Mouse (Mus musculus) hindbrain, postnatal 0 days (tissue): ENCODE results near the gene Ppp2r5d. TPM values are rescaled to one million over a fixed set of nuclear protein-coding genes. Genes with fewer than 3 reads are reported as not detected.

Source experiments
- ATAC-seq: fragments of 200-750 bp; cut with Nextera tagmentation; 2 replicates; pipeline ENCODE4 v1.8.0; 2017; ENCODE audit warnings: mild to moderate bottlenecking, moderate TSS enrichment, moderate library complexity
- DNase-seq: peaks from one replicate; pipeline ENCODE4 v3.0.0-alpha.2; 2015; ENCODE audit warnings: low spot score
- H3K27ac ChIP-seq: fragments of 300-500 bp; sonication (generic); 2 replicates; pipeline ENCODE4 v1.5.1; 2014; ENCODE audit warnings: mild to moderate bottlenecking
- H3K27me3 ChIP-seq: fragments of 300-500 bp; sonication (generic); 2 replicates; pipeline ENCODE4 v1.6.1; 2014; ENCODE audit warnings: low read length, mixed read lengths; ENCODE audit not compliant: insufficient read depth
- H3K36me3 ChIP-seq: fragments of 300-500 bp; sonication (generic); 2 replicates; pipeline ENCODE4 v1.6.1; 2014; ENCODE audit warnings: low read length, mixed read lengths; ENCODE audit not compliant: insufficient read depth
- H3K4me1 ChIP-seq: fragments of 300-500 bp; sonication (generic); 2 replicates; pipeline ENCODE4 v1.6.1; 2014; ENCODE audit warnings: antibody characterized with exemption, low read length, mixed read lengths; ENCODE audit not compliant: insufficient read depth
- H3K4me2 ChIP-seq: fragments of 300-500 bp; sonication (generic); 2 replicates; pipeline ENCODE4 v1.6.1; 2014; ENCODE audit warnings: low read depth, mild to moderate bottlenecking, low read length, moderate library complexity, mixed read lengths
- H3K4me3 ChIP-seq: fragments of 300-500 bp; sonication (generic); 2 replicates; pipeline ENCODE4 v1.5.1; 2014; ENCODE audit warnings: low read length
- H3K9ac ChIP-seq: fragments of 300-500 bp; sonication (generic); replicated peaks from 2 replicates; pipeline ENCODE4 v1.6.1; 2014; ENCODE audit warnings: mild to moderate bottlenecking, low read length, moderate library complexity, mixed read lengths
- H3K9me3 ChIP-seq: fragments of 300-500 bp; sonication (generic); 2 replicates; pipeline ENCODE4 v1.6.1; 2016; ENCODE audit warnings: low read length, mixed read lengths
- CTCF ChIP-seq: IDR thresholded peaks from 2 replicates; pipeline ENCODE4 v1.5.1; 2016; ENCODE audit warnings: antibody characterized with exemption, control low read depth, low read depth
- WGBS: fragments of 180-500 bp; shearing (Covaris S2); extraction: QIAGEN DNeasy Blood & Tissue Kit; methylation state at CpG from one replicate; pipeline ENCODE4 v1.1.7; 2014; 5-methylcytosine and 5-hydroxymethylcytosine counted together
- polyA plus RNA-seq: library from polyadenylated mRNA; unstranded; fragments of >200 nt; fragmentation: Nextera tagmentation; extraction: Ambion mirVana; gene quantifications from 2 replicates; pipeline ENCODE4 v1.2.1, GENCODE M21; 2015
- total RNA-seq: library from RNA; depleted of rRNA; stranded (reverse); fragments of >200 nt; gene quantifications from 2 replicates; pipeline ENCODE4 v1.2.3, GENCODE M21; 2014

The Ppp2r5d gene
- total and polyA plus RNA-seq, 2 experiments from 2014 or later: 89.6 to 129 TPM

DNA sequence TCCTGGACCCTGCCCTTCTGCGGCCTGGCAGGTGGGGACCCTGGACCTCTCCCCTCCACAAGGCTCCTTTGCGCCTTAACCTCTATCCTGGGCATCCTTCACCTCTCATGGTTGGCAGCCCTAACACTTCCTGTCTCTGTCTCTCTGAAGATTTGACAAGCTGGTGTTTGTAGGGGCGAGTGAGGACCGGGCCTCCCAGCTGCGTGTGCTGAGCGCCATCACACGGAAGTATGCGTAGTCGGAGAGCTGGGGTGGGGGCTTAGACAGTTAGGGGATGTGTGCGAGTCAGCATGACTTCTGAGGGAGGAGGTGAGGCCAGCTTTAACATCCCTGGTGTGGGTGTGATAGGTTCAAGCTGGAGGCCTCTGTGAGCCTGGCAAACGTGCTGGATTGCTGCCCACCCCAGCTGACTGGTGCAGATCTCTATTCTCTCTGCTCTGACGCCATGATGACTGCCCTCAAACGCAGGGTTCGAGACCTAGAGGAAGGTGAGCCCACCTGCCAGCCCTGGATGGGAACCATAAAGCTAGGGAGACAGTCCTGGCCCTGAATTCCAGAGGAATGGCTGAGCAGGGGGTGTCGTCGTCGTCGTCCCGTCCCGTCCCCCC lies 19.7 kb upstream of the Ppp2r5d start:
- no peak for DNase-seq
- Histone ChIP-seq H3K4me2 (no peak overlapping the region), H3K36me3 (no peaks in the 10 kb centered on the region; the same call in 1 of the 2 replicates), H3K27me3 (no peaks in the 10 kb centered on the region; the same call in 1 of the 2 replicates), H3K27ac (no peak overlapping the region), H3K4me3 (no peak overlapping the region), H3K9ac (no peak overlapping the region), H3K4me1 (no peaks in the 10 kb centered on the region), H3K9me3 (no peaks in the 10 kb centered on the region)
- ATAC-seq: no peak
- 81% methylated on average over 20 of the region's 20 CpGs for WGBS
- no peak for TF ChIP-seq CTCF

DNA sequence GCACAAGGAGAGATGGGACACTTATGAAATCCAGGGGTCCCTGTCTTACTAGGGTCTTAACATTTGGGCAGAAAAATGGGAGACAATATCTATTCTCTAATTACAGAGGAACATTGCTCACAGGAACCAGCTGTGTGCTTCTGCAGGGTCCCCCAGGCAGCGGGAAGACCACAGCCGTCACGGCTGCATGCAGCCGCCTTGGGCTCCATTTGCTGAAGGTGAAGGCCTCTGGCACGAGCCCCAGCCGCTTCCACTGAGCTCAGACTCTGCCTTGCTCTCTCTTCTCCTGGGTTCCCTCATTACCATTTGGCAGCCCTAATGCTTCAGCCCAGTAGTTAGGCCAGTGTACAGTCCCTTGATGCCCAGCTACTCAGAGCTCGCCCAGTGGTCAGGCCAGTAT lies 16.2 kb upstream of the Ppp2r5d start:
- Histone ChIP-seq H3K36me3 (no peaks in the 10 kb centered on the region; the same call in 1 of the 2 replicates), H3K9ac (no peak overlapping the region), H3K4me2 (no peak overlapping the region), H3K27ac (no peak overlapping the region), H3K4me1 (no peaks in the 10 kb centered on the region), H3K27me3 (no peaks in the 10 kb centered on the region), H3K4me3 (no peak overlapping the region), H3K9me3 (no peaks in the 10 kb centered on the region)
- no peak for ATAC-seq
- 87% methylated on average over 7 of the region's 7 CpGs for WGBS
- no peak for TF ChIP-seq CTCF
- no peak for DNase-seq

DNA sequence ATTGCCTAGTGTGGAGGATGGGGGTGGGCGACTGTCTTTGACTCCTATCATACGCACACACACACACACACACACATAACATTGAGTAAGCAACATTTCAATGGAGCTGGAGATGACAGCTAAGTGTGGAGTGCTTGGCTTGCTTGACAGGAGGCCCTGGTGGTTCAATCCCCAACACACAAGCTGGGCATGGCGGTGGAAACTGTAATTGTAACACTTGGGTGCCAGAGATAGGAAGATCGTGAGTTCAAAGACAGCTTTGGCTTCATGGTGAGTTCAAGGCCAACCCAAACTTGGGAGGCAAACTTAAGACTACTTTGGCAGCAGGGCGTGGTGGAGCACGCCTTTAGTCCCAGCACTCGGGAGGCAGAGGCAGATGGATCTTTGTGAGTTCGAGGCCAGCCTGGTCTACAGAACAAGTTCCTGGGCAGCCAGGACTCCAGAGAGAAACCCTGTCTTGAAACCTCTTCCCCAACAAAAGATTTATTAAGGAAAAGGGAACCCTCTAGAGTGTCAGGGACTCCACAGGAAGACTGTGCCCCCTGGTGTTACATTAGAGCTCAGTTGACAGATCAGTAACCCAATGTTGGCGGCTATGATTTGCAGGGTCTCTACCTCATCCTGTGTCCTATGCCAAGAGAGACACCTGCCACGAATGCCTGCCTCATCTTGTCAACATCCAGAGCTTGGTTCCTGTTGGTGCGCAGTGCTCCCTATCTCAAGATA lies 10.0 kb upstream of the Ppp2r5d start:
- ATAC-seq (no peak), DNase-seq (no peak)
- Histone ChIP-seq H3K4me1 (peaks cover 7% of the 10 kb centered on the region; the same call in 1 of the 2 replicates), H3K4me3 (no peak overlapping the region), H3K27me3 (no peaks in the 10 kb centered on the region), H3K4me2 (no peak overlapping the region), H3K9ac (no peak overlapping the region), H3K36me3 (peaks cover 11% of the 10 kb centered on the region), H3K27ac (no peak overlapping the region), H3K9me3 (no peaks in the 10 kb centered on the region)
- WGBS: 95% methylated on average over 11 of the region's 11 CpGs
- TF ChIP-seq CTCF: no peak

DNA sequence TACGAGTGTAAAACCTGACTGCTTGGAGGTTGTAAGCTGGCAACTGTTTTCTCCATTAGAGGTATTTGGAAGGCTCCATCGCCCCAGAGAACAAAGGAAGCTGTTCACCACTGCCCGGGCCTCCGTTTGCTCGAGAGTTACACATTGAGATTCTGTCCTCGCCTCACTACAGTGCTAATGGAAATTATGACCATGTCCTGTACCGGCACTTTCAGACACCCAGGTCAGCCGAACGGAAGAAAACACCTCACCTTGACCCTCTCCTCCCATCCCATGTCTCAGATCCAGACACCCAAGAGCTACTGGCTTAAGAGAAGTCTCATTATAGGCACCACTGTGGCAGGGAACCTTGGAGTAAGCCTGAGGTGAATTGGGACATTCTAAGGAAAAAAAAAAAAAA lies 8.9 kb upstream of the Ppp2r5d start:
- H3K36me3 ChIP-seq: peaks cover 11% of the 10 kb centered on the region
- H3K4me3 ChIP-seq: no peak overlapping the region
- no peak overlapping the region for H3K9ac ChIP-seq
- no peaks in the 10 kb centered on the region for H3K27me3 ChIP-seq
- no peak overlapping the region for H3K27ac ChIP-seq
- H3K4me1 ChIP-seq: peaks cover 7% of the 10 kb centered on the region; the same call in 1 of the 2 replicates
- no peak for TF ChIP-seq CTCF
- no peak for ATAC-seq
- H3K9me3 ChIP-seq: no peaks in the 10 kb centered on the region
- no peak for DNase-seq
- WGBS: 90% methylated on average over 9 of the region's 9 CpGs
- H3K4me2 ChIP-seq: no peak overlapping the region

DNA sequence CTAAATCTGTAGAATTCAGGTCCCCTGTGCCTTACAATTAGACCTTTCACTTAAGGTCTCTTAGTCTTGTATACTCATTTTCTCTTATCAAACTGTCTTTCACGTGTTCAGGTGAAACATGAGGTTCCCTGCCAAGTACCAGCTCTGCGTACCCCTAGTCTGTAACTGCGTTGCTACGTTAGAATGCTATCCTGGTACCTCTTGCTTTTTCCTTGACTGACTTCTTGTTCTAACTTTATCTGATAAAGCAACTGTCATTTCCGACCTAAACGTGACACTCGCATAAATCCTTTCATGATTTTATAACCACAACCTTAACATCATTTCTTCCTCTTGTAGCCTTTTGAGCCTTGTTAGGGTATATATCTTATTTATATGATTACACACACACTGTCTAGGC lies 7.5 kb upstream of the Ppp2r5d start:
- Histone ChIP-seq H3K4me2 (peak overlapping the region; percentile 100), H3K9ac (peak overlapping the region; percentile 92; the same call in 1 of the 2 replicates), H3K4me1 (peaks cover 7% of the 10 kb centered on the region; the same call in 1 of the 2 replicates), H3K27ac (0 out of 2 replicates have a peak overlapping the region, but pooled peaks have one; percentile 82), H3K36me3 (peaks cover 11% of the 10 kb centered on the region), H3K27me3 (no peaks in the 10 kb centered on the region), H3K9me3 (no peaks in the 10 kb centered on the region), H3K4me3 (peak overlapping the region; percentile 97)
- TF ChIP-seq CTCF: no peak
- ATAC-seq (no peak), DNase-seq (no peak)
- WGBS: 74% methylated on average over 7 of the region's 7 CpGs

DNA sequence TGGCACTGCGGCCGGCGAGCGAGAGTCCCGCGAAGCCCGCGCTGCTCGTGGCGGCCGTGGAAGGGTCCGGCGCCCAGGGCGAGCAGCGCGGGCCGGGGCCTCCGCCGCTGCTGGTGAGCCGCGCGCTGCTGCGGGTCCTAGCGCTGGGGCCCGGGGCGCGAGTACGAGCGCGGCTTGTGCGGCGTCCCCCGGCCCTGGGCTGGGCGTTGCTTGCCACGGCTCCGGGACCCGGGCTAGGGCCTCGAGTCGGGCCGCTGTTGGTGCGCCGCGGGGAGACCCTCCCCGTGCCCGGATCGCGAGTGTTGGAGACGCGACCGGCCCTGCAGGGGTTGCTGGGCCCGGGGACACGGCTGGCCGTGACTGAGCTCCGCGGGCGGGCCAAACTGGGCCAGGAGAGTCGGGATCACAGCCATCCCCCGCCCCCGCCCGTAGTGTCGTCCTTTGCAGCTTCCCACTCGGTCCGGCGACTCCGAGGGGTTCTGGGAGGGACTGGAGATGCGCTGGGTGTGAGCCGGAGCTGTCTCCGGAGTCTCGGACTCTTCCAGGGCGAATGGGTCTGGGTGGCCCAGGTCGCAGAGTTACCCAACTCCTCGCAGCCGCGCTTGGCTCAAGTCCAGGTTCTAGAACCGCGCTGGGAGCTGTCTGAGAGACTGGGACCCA lies 6.8 kb upstream of the Ppp2r5d start:
- peak overlapping the region; percentile 82 for H3K27ac ChIP-seq
- WGBS: under 1% methylated on average over 73 of the region's 76 CpGs
- peaks cover 7% of the 10 kb centered on the region; the same call in 1 of the 2 replicates for H3K4me1 ChIP-seq
- peak; percentile 18; the same call in 1 of the 2 replicates for ATAC-seq
- no peaks in the 10 kb centered on the region for H3K9me3 ChIP-seq
- peak overlapping the region; percentile 97 for H3K4me3 ChIP-seq
- no peaks in the 10 kb centered on the region for H3K27me3 ChIP-seq
- H3K4me2 ChIP-seq: peak overlapping the region; percentile 100
- peak; percentile 26 for DNase-seq
- H3K9ac ChIP-seq: peak overlapping the region; percentile 92
- H3K36me3 ChIP-seq: peaks cover 11% of the 10 kb centered on the region
- no peak for TF ChIP-seq CTCF
